Mouse (Mus musculus): ENCODE measurements at regions not wholly inside any gene's neighbourhood (a gene's known extent, or its start where the extent isn't known, plus 50 kb on each side); places are given as distances from the start of the nearest gene placed in this dataset.

- no peak for TF ChIP-seq CTCF (IDR thresholded peaks at IDR 0.05; ENCODE audit: insufficient read depth, low read length)
- TF ChIP-seq POLR2A (IDR thresholded peaks at IDR 0.05; ENCODE audit: borderline replicate concordance, extremely low read depth, low read depth, low read length): no peak
- WGBS: 71% methylated on average over 8 of the region's 8 CpGs
These were observed 208.5 kb downstream of the 3100002H09Rik start for GRCm38 (mm10) chr4:124402075-124402474.

GRCm38 (mm10) chr4:124400741-124401140, 209.9 kb downstream of the 3100002H09Rik start:
- Histone ChIP-seq H3K4me1 (ENCODE audit: control insufficient read depth, insufficient read depth, low read length) (no peaks in the 10 kb centered on the region), H3K4me3 (replicated peaks; ENCODE audit: extremely low read depth, low read depth, low read length) (no peak overlapping the region)
- DNase-seq: no peak
- TF ChIP-seq POLR2A (IDR thresholded peaks at IDR 0.05; ENCODE audit: borderline replicate concordance, extremely low read depth, low read depth, low read length) (no peak), CTCF (IDR thresholded peaks at IDR 0.05; ENCODE audit: insufficient read depth, low read length) (no peak)
- WGBS: 60% methylated on average over 8 of the region's 8 CpGs

More at GRCm38 (mm10) chr4:124402075-124402474, 208.5 kb downstream of the 3100002H09Rik start:
- no peak overlapping the region for H3K4me3 ChIP-seq (replicated peaks; ENCODE audit: extremely low read depth, low read depth, low read length)
- no peak for DNase-seq
- no peaks in the 10 kb centered on the region for H3K4me1 ChIP-seq (ENCODE audit: control insufficient read depth, insufficient read depth, low read length)

GRCm38 (mm10) chr4:124400136-124400675, 210.4 kb downstream of the 3100002H09Rik start:
- DNase-seq: no peak
- Histone ChIP-seq H3K4me1 (ENCODE audit: control insufficient read depth, insufficient read depth, low read length) (no peaks in the 10 kb centered on the region), H3K4me3 (replicated peaks; ENCODE audit: extremely low read depth, low read depth, low read length) (no peak overlapping the region)
- 46% methylated on average over 6 of the region's 6 CpGs for WGBS
- TF ChIP-seq POLR2A (IDR thresholded peaks at IDR 0.05; ENCODE audit: borderline replicate concordance, extremely low read depth, low read depth, low read length) (no peak), CTCF (IDR thresholded peaks at IDR 0.05; ENCODE audit: insufficient read depth, low read length) (no peak)

- TF ChIP-seq POLR2A (IDR thresholded peaks at IDR 0.05; ENCODE audit: borderline replicate concordance, extremely low read depth, low read depth, low read length) (no peak), CTCF (IDR thresholded peaks at IDR 0.05; ENCODE audit: insufficient read depth, low read length) (no peak)
- H3K4me3 ChIP-seq (replicated peaks; ENCODE audit: extremely low read depth, low read depth, low read length): no peak overlapping the region
- no peaks in the 10 kb centered on the region for H3K4me1 ChIP-seq (ENCODE audit: control insufficient read depth, insufficient read depth, low read length)
- 36% methylated on average over 9 of the region's 9 CpGs for WGBS
- no peak for DNase-seq
These were observed 212.2 kb downstream of the 3100002H09Rik start for GRCm38 (mm10) chr4:124398354-124398753.

- 32% methylated on average over 13 of the region's 13 CpGs for WGBS
These were observed 213.9 kb downstream of the 3100002H09Rik start for GRCm38 (mm10) chr4:124396566-124397283.

GRCm38 (mm10) chr4:124395966-124396395, 214.6 kb downstream of the 3100002H09Rik start:
- no peak for DNase-seq
- TF ChIP-seq POLR2A (IDR thresholded peaks at IDR 0.05; ENCODE audit: borderline replicate concordance, extremely low read depth, low read depth, low read length) (no peak), CTCF (IDR thresholded peaks at IDR 0.05; ENCODE audit: insufficient read depth, low read length) (no peak)
- Histone ChIP-seq H3K4me1 (ENCODE audit: control insufficient read depth, insufficient read depth, low read length) (no peaks in the 10 kb centered on the region), H3K4me3 (replicated peaks; ENCODE audit: extremely low read depth, low read depth, low read length) (no peak overlapping the region)
- WGBS: 58% methylated on average over 7 of the region's 7 CpGs

More at GRCm38 (mm10) chr4:124396566-124397283, 213.9 kb downstream of the 3100002H09Rik start:
- Histone ChIP-seq H3K4me3 (replicated peaks; ENCODE audit: extremely low read depth, low read depth, low read length) (no peak overlapping the region), H3K4me1 (ENCODE audit: control insufficient read depth, insufficient read depth, low read length) (no peaks in the 10 kb centered on the region)
- TF ChIP-seq POLR2A (IDR thresholded peaks at IDR 0.05; ENCODE audit: borderline replicate concordance, extremely low read depth, low read depth, low read length): no peak
- no peak for DNase-seq

GRCm38 (mm10) chr4:124395069-124395965, 215.3 kb downstream of the 3100002H09Rik start:
- WGBS: 64% methylated on average over 14 of the region's 14 CpGs

GRCm38 (mm10) chr4:124393595-124393994, 217.0 kb downstream of the 3100002H09Rik start:
- DNase-seq: no peak
- Histone ChIP-seq H3K4me1 (ENCODE audit: control insufficient read depth, insufficient read depth, low read length) (no peaks in the 10 kb centered on the region), H3K4me3 (replicated peaks; ENCODE audit: extremely low read depth, low read depth, low read length) (no peak overlapping the region)
- WGBS: 30% methylated on average over 10 of the region's 10 CpGs
- TF ChIP-seq POLR2A (IDR thresholded peaks at IDR 0.05; ENCODE audit: borderline replicate concordance, extremely low read depth, low read depth, low read length) (no peak), CTCF (IDR thresholded peaks at IDR 0.05; ENCODE audit: insufficient read depth, low read length) (no peak)

More at GRCm38 (mm10) chr4:124395069-124395965, 215.3 kb downstream of the 3100002H09Rik start:
- TF ChIP-seq POLR2A (IDR thresholded peaks at IDR 0.05; ENCODE audit: borderline replicate concordance, extremely low read depth, low read depth, low read length) (no peak), CTCF (IDR thresholded peaks at IDR 0.05; ENCODE audit: insufficient read depth, low read length) (no peak)
- no peak for DNase-seq
- Histone ChIP-seq H3K4me3 (replicated peaks; ENCODE audit: extremely low read depth, low read depth, low read length) (no peak overlapping the region), H3K4me1 (ENCODE audit: control insufficient read depth, insufficient read depth, low read length) (no peaks in the 10 kb centered on the region)

- Histone ChIP-seq H3K4me3 (replicated peaks; ENCODE audit: extremely low read depth, low read depth, low read length) (no peak overlapping the region), H3K4me1 (ENCODE audit: control insufficient read depth, insufficient read depth, low read length) (no peaks in the 10 kb centered on the region)
- no peak for TF ChIP-seq POLR2A (IDR thresholded peaks at IDR 0.05; ENCODE audit: borderline replicate concordance, extremely low read depth, low read depth, low read length)
- TF ChIP-seq CTCF (IDR thresholded peaks at IDR 0.05; ENCODE audit: insufficient read depth, low read length): no peak
- WGBS: 66% methylated on average over 10 of the region's 10 CpGs
- no peak for DNase-seq
These were observed 221.5 kb downstream of the 3100002H09Rik start for GRCm38 (mm10) chr4:124389067-124389466.

Measured in lung, adult 2 months (tissue).